Mouse (Mus musculus) megakaryocyte, embryonic 14.5 days (primary cell): Measurements from ENCODE around the gene Il25.

ENCODE experiments used
- FLI1 ChIP-seq: IDR thresholded peaks from 2 replicates; pipeline ENCODE4 v1.6.1; 2012; ENCODE audit warnings: low read length, inconsistent platforms, mixed read lengths
- GATA1 ChIP-seq: IDR thresholded peaks from 3 replicates; pipeline ENCODE4 v1.6.1; 2012; ENCODE audit warnings: mixed read lengths, low read length, inconsistent platforms, borderline replicate concordance

GRCm38 (mm10) chr14:54962714-54963113, 30.2 kb downstream of the Il25 start:
- TF ChIP-seq GATA1 (no peak), FLI1 (no peak)
